Mouse (Mus musculus) midbrain, embryonic 15.5 days (tissue): ENCODE results near the gene Ccdc155. TPM values are rescaled to one million over a fixed set of nuclear protein-coding genes. Genes with fewer than 3 reads are reported as not detected.

Source experiments
- ATAC-seq: fragments of 200-750 bp; cut with Nextera tagmentation; replicated peaks from 2 replicates; pipeline ENCODE4 v1.8.0; 2017; ENCODE audit warnings: moderate TSS enrichment
- H3K27ac ChIP-seq: fragments of 300-500 bp; sonication (generic); 2 replicates; pipeline ENCODE4 v1.5.1; 2015; ENCODE audit warnings: mild to moderate bottlenecking, inconsistent platforms
- H3K27me3 ChIP-seq: fragments of 300-500 bp; sonication (generic); replicated peaks from 2 replicates; pipeline ENCODE4 v1.6.1; 2015; ENCODE audit warnings: inconsistent platforms
- H3K36me3 ChIP-seq: fragments of 300-500 bp; sonication (generic); replicated peaks from 2 replicates; pipeline ENCODE4 v1.6.1; 2015; ENCODE audit warnings: inconsistent platforms
- H3K4me1 ChIP-seq: fragments of 300-500 bp; sonication (generic); 2 replicates; pipeline ENCODE4 v1.6.1; 2015; ENCODE audit warnings: inconsistent platforms
- H3K4me2 ChIP-seq: fragments of 300-500 bp; sonication (generic); 2 replicates; pipeline ENCODE4 v1.6.1; 2015; ENCODE audit warnings: inconsistent platforms, mild to moderate bottlenecking, moderate library complexity
- H3K4me3 ChIP-seq: fragments of 300-500 bp; sonication (generic); 2 replicates; pipeline ENCODE4 v1.5.1; 2015; ENCODE audit warnings: mild to moderate bottlenecking, inconsistent platforms
- H3K9ac ChIP-seq: fragments of 300-500 bp; sonication (generic); 2 replicates; pipeline ENCODE4 v1.6.1; 2015; ENCODE audit warnings: mild to moderate bottlenecking, inconsistent platforms
- H3K9me3 ChIP-seq: fragments of 300-500 bp; sonication (generic); 2 replicates; pipeline ENCODE4 v1.6.1; 2016; ENCODE audit warnings: inconsistent platforms
- WGBS: fragments of 180-500 bp; shearing (Covaris S2); methylation state at CpG from one replicate; pipeline ENCODE4 v1.1.7; 2015; ENCODE audit warnings: mixed read lengths; 5-methylcytosine and 5-hydroxymethylcytosine counted together
- polyA plus RNA-seq: library from polyadenylated mRNA; unstranded; fragments of >200 nt; fragmentation: Nextera tagmentation; extraction: Ambion mirVana; gene quantifications from 2 replicates; pipeline ENCODE4 v1.2.1, GENCODE M21; 2015

Ccdc155 gene
- polyA plus RNA-seq, 1 experiment from 2014 or later, result 0.63 TPM

GRCm38 (mm10) chr7:45234333-45234841 lies 29.7 kb upstream of the Ccdc155 start:
- 9% methylated on average over 29 of the region's 29 CpGs for WGBS
- no peak for ATAC-seq
- H3K4me3 ChIP-seq, result no peak overlapping the region
- peak overlapping the region; percentile 23; the same call in 1 of the 2 replicates for H3K4me2 ChIP-seq
- no peak overlapping the region for H3K27ac ChIP-seq
- peaks cover 16% of the 10 kb centered on the region for H3K4me1 ChIP-seq
- H3K9ac ChIP-seq, result no peak overlapping the region
- no peaks in the 10 kb centered on the region for H3K36me3 ChIP-seq
- H3K9me3 ChIP-seq, result no peaks in the 10 kb centered on the region
- H3K27me3 ChIP-seq, result 0 out of 2 replicates have a peak, but pooled peaks cover 22% of the 10 kb centered on the region

GRCm38 (mm10) chr7:45233580-45234332 lies 29.1 kb upstream of the Ccdc155 start:
- Histone ChIP-seq H3K9ac (no peak overlapping the region), H3K27ac (no peak overlapping the region), H3K9me3 (no peaks in the 10 kb centered on the region), H3K4me3 (no peak overlapping the region), H3K27me3 (0 out of 2 replicates have a peak, but pooled peaks cover 17% of the 10 kb centered on the region), H3K36me3 (no peaks in the 10 kb centered on the region), H3K4me1 (peaks cover 16% of the 10 kb centered on the region), H3K4me2 (peak overlapping the region; percentile 23; the same call in 1 of the 2 replicates)
- 25% methylated on average over 20 of the region's 20 CpGs for WGBS
- ATAC-seq, result no peak

GRCm38 (mm10) chr7:45232716-45233465 lies 28.2 kb upstream of the Ccdc155 start:
- H3K9ac ChIP-seq, result no peak overlapping the region
- H3K9me3 ChIP-seq, result no peaks in the 10 kb centered on the region
- ATAC-seq, result no peak
- H3K4me3 ChIP-seq, result no peak overlapping the region
- WGBS, result 71% methylated on average over 13 of the region's 13 CpGs
- no peak overlapping the region for H3K27ac ChIP-seq
- H3K36me3 ChIP-seq, result no peaks in the 10 kb centered on the region
- H3K4me2 ChIP-seq, result no peak overlapping the region
- 0 out of 2 replicates have a peak, but pooled peaks cover 14% of the 10 kb centered on the region for H3K27me3 ChIP-seq
- peaks cover 16% of the 10 kb centered on the region for H3K4me1 ChIP-seq

GRCm38 (mm10) chr7:45231941-45232340 lies 27.2 kb upstream of the Ccdc155 start:
- H3K27ac ChIP-seq, result no peak overlapping the region
- no peak overlapping the region for H3K9ac ChIP-seq
- ATAC-seq, result no peak
- H3K4me3 ChIP-seq, result no peak overlapping the region
- no peaks in the 10 kb centered on the region for H3K36me3 ChIP-seq
- no peaks in the 10 kb centered on the region for H3K9me3 ChIP-seq
- WGBS, result 90% methylated on average over 11 of the region's 11 CpGs
- H3K4me2 ChIP-seq, result no peak overlapping the region
- H3K27me3 ChIP-seq, result 0 out of 2 replicates have a peak, but pooled peaks cover 7% of the 10 kb centered on the region
- peaks cover 16% of the 10 kb centered on the region for H3K4me1 ChIP-seq

- 91% methylated on average over 12 of the region's 12 CpGs for WGBS
- Histone ChIP-seq H3K27ac (no peak overlapping the region), H3K4me1 (peaks cover 16% of the 10 kb centered on the region), H3K36me3 (no peaks in the 10 kb centered on the region), H3K4me2 (no peak overlapping the region), H3K9me3 (no peaks in the 10 kb centered on the region), H3K27me3 (0 out of 2 replicates have a peak, but pooled peaks cover 7% of the 10 kb centered on the region), H3K9ac (no peak overlapping the region), H3K4me3 (no peak overlapping the region)
- no peak for ATAC-seq
These were observed 26.5 kb upstream of the Ccdc155 start for GRCm38 (mm10) chr7:45231192-45231591.

GRCm38 (mm10) chr7:45229459-45230203 lies 24.9 kb upstream of the Ccdc155 start:
- 0 out of 2 replicates have a peak, but pooled peaks cover 7% of the 10 kb centered on the region for H3K27me3 ChIP-seq
- no peak overlapping the region for H3K4me3 ChIP-seq
- no peak overlapping the region for H3K4me2 ChIP-seq
- no peak overlapping the region for H3K27ac ChIP-seq
- H3K4me1 ChIP-seq, result peaks cover 9% of the 10 kb centered on the region
- H3K9me3 ChIP-seq, result no peaks in the 10 kb centered on the region
- H3K36me3 ChIP-seq, result no peaks in the 10 kb centered on the region
- WGBS, result 85% methylated on average over 7 of the region's 7 CpGs
- no peak overlapping the region for H3K9ac ChIP-seq
- ATAC-seq, result no peak

- Histone ChIP-seq H3K4me3 (no peak overlapping the region), H3K9me3 (no peaks in the 10 kb centered on the region), H3K9ac (no peak overlapping the region), H3K4me2 (no peak overlapping the region), H3K27ac (no peak overlapping the region), H3K27me3 (0 out of 2 replicates have a peak, but pooled peaks cover 4% of the 10 kb centered on the region), H3K4me1 (peaks cover 5% of the 10 kb centered on the region), H3K36me3 (no peaks in the 10 kb centered on the region)
- WGBS, result 96% methylated on average over 8 of the region's 8 CpGs
- no peak for ATAC-seq
These were observed 24.4 kb upstream of the Ccdc155 start for GRCm38 (mm10) chr7:45229046-45229445.

- H3K4me2 ChIP-seq, result no peak overlapping the region
- H3K9ac ChIP-seq, result no peak overlapping the region
- no peaks in the 10 kb centered on the region for H3K36me3 ChIP-seq
- no peaks in the 10 kb centered on the region for H3K9me3 ChIP-seq
- H3K27ac ChIP-seq, result no peak overlapping the region
- H3K4me3 ChIP-seq, result no peak overlapping the region
- 92% methylated on average over 18 of the region's 18 CpGs for WGBS
- ATAC-seq, result no peak
- no peaks in the 10 kb centered on the region for H3K27me3 ChIP-seq
- no peaks in the 10 kb centered on the region; the same call in 1 of the 2 replicates for H3K4me1 ChIP-seq
These were observed 23.9 kb upstream of the Ccdc155 start for GRCm38 (mm10) chr7:45228548-45228947.

GRCm38 (mm10) chr7:45226421-45226820 lies 21.7 kb upstream of the Ccdc155 start:
- no peak overlapping the region for H3K27ac ChIP-seq
- 96% methylated on average over 5 of the region's 5 CpGs for WGBS
- no peaks in the 10 kb centered on the region for H3K36me3 ChIP-seq
- no peak for ATAC-seq
- no peaks in the 10 kb centered on the region for H3K9me3 ChIP-seq
- H3K4me2 ChIP-seq, result no peak overlapping the region
- H3K4me1 ChIP-seq, result no peaks in the 10 kb centered on the region
- no peak overlapping the region for H3K4me3 ChIP-seq
- H3K27me3 ChIP-seq, result no peaks in the 10 kb centered on the region
- H3K9ac ChIP-seq, result no peak overlapping the region

- H3K36me3 ChIP-seq, result no peaks in the 10 kb centered on the region
- H3K27me3 ChIP-seq, result no peaks in the 10 kb centered on the region
- ATAC-seq, result no peak
- 96% methylated on average over 7 of the region's 7 CpGs for WGBS
- H3K4me2 ChIP-seq, result no peak overlapping the region
- no peaks in the 10 kb centered on the region for H3K4me1 ChIP-seq
- H3K4me3 ChIP-seq, result no peak overlapping the region
- H3K27ac ChIP-seq, result no peak overlapping the region
- H3K9me3 ChIP-seq, result no peaks in the 10 kb centered on the region
- H3K9ac ChIP-seq, result no peak overlapping the region
These were observed 20.1 kb upstream of the Ccdc155 start for GRCm38 (mm10) chr7:45224826-45225225.

GRCm38 (mm10) chr7:45221680-45222079 lies 17.0 kb upstream of the Ccdc155 start:
- H3K36me3 ChIP-seq, result no peaks in the 10 kb centered on the region
- no peaks in the 10 kb centered on the region for H3K27me3 ChIP-seq
- peaks cover 6% of the 10 kb centered on the region; the same call in 1 of the 2 replicates for H3K4me1 ChIP-seq
- WGBS, result 94% methylated on average over 2 of the region's 2 CpGs
- no peak for ATAC-seq
- H3K4me3 ChIP-seq, result no peak overlapping the region
- H3K9me3 ChIP-seq, result no peaks in the 10 kb centered on the region
- no peak overlapping the region for H3K27ac ChIP-seq
- H3K9ac ChIP-seq, result no peak overlapping the region
- no peak overlapping the region for H3K4me2 ChIP-seq
